Mouse (Mus musculus) liver (tissue): Measurements from ENCODE around the gene Frmpd4.

Experiments used
- DNase-seq: peaks from one replicate; pipeline ENCODE4 v3.0.0-alpha.2; 2020; ENCODE audit warnings: mixed read lengths

Gene Frmpd4

DNA sequence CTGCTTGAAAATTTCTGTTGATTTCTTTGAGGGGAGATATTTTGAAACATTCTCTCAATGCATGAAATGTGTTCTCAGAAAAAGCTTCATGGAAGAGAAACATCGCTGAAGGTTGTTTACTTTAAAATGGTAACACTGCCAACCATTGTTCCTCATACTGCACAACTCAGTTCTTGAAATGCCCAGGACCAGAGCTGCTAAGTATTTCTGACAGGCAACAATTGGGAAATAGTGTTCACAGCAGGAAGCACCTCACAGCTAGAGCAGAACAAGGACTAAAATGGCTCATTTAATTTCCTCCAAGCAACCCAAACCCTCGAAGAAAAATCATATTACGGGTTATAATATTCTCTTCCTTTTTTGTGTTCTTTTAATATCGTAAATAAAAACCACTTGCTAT, 1054.5 kb downstream of the Frmpd4 start:
- DNase-seq: no peak

DNA sequence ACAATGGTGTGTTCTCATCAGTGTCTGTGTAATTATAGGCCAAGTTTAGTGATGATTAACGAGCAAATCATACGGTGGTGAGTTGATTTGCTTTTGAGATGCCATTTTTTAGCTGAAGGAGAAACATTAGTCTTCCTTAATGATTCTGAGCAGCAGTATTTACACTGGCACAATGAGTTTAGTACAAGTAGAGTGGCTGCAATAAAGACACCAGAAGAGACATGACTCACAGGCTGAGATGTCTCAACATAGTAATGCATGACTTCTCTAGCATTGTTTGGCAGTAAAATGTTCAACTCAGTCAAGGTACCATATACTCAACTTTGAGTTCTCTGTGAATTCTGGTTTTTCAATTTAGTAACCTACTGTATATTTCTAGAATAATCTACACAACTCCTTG, 1058.6 kb downstream of the Frmpd4 start:
- no peak for DNase-seq

DNA sequence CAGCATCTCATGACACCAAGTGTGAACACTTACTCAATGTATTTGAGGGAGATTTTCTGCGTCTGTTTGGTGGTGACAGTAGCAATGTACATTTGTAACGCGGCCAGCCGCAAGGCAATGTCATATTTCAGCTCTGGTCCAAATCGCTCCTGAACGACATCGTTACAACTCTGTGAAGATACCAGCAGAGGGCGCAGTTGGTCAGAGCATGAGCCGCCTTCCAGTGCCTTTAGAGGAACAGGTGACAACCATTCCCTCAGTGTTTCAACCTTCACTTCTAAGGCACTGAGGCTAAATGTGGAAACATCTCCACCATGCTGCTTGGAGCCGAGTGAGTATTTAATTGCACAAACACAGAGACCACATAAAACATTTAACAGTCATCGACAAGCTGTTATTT, 1079.3 kb downstream of the Frmpd4 start:
- DNase-seq: peak; percentile 34

DNA sequence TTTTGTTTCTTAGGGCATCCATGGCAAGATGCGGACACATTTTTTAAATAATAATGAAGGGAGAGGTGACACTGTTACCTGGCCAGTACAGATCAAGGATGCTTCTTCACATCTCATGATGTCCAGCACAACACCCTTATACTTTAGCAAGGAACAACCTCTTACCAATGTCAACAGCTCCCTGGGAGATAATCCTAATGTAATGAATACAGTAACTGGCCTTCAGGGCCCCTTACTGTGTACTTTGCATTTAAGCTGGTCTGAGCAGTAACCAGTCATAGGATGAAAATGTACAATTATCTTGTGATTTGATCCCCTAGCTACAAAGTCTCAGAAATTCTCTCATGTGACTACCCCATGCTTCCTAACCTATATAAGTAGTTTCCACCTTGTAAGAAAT, 1084.8 kb downstream of the Frmpd4 start:
- no peak for DNase-seq

DNA sequence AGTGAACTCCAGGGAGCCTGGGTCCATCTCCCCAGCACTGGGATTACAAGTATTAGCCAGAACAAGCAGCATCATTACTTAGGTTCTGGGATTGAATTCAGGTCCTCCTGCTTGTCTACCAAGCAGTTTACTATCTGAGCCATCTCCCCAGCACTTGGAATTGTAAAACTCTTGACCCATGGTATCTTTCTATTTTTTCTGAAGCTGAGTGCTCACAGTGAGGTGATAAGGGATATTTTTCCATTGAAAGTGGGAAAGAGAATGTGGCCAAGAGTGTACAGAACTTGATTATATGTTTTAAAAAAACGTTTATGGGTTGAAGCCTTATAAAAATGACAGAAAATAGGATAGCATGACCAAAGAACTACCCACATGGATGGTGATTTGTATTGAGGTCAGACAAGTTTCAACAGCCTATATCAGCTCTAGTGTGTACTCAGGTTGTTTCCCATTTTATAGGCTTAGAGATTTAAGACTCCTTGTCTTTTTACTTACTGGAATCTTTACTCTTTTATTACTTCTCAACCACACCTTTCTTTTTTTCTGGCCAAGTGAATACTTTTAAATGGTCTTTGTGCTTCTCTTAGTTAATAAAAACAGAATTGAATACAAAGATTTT, 1085.3 kb downstream of the Frmpd4 start:
- no peak for DNase-seq

DNA sequence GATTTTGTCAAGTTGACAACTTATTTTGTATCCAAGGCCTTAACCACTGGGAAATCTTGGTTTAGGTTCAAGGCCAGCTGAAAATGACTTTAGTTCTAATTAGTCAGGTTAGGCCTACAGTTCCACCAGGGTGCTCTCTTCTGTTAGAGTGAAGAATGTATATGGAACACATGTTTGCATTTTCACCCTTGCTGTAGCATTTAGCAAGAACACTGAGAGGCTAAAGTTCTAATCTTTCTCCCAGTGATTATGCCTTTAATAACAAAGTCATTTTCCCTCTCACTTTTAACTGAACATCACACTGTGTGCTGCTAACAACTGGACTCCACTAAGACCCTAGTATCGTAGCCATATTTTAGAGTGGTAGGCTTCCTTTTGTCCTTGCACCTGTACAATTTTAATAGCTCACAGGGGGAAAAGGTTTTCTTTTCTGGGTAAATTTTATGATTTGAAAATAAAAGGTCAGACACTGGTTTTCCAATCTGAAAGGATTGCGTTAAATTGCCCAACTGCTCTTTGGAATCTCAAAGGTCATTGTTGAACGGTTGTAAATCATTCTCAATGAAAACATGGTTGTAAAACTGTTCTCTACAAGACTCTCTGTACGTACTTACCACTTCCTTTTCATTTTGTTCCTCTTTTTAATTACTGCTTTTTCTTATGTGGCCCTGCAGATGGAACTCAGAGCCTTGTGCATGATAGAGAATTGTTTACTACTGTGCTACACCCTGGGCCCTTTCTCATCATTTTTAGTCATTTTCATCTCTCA, 1093.4 kb downstream of the Frmpd4 start:
- DNase-seq: no peak

DNA sequence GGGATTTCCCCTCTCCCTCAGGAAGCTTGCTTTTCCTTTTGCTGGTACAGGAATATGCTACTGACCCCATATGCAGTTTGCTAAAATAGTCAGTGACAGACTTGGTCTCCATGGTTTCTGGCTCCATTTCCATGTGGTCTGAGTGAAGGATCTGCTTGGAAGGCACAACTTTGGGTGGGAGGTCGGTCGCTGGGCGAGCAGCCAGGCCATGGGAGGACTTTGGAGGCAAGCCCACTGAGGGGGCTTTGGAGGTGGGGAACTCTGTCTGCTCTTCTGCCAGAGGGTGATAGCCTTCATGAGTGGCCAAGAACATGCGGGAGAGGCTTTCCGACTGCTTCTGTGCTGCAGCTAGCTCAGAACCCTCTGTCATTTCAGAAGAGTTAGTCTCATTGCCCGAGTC, 1099.4 kb downstream of the Frmpd4 start:
- DNase-seq: no peak

DNA sequence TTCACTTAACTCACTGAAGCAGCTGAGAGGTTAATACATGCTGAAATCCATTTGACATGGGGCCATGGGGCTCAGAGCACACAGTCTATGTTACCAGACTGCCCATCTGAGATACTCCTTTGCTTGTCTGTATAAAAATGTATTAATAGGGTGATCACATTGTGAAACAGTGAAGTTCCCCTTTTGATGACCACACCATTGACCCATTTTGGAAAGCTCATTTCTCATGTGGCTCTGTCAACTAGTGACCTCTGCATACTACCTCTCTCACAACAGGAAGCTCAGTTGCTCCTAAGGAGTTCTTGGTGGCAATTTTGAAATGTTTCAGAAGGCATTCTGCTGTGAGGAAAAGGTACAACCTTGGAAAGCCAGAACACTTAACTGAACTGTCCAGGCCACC, 1142.1 kb downstream of the Frmpd4 start:
- DNase-seq: no peak

DNA sequence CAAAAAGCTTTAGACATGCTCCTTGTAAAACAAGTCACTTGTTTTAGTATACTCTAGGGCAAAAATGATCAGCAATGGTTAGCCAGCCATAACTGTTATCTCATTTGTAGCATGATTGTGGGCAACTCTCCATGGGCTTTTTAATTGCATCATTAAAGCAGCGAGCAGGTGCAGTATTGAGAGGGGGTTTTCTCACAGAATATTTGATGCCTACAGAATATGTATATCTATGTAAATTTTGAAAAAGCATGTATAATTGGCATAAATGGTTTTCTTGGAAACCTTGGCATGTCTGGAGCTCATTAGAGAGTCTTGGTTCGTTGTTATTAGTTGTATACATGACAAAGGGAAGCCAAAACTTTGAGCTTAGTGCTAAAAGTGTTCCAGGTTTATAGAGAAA, 1143.1 kb downstream of the Frmpd4 start:
- no peak for DNase-seq
